In the genomic region with DNA sequence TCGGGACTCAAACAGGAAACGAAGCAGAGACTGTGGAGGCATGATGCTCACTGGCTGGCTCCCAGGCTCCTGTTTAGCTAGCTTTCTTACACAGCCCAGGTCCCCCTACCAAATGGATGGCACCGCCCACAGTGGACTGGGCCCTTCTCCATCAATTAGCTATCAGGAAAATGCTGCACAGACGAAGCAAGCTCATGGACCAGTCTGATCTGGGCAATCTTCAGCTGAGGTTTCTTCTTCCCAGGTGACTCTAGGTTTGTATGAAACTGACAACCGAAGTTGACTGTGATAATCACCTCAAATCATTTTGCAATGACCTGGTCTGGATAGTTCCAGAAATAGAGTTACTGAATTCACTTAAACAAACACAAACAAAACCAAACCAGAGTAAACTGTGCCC, we compare ENCODE assay signal across 17 mouse cellular contexts.
DNase-seq lines count a peak whose midpoint lies in the region; ATAC-seq lines count a peak whose summit lies in the region.
"Had no signal": no experiment of that assay in that cellular context is flagged by ENCODE, and none has a peak within 500 bp of the region (broad histone marks: within the 10 kb centered on the region; RNA-seq: fewer than 3 reads in every experiment).

No protein-coding gene starts in this region.

- intact Hi-C loops in heart, postnatal 10 days (cut with DNase I), result no loop called here

- peak; percentile 6; the same call in 1 of the 2 replicates for ATAC-seq in megakaryocyte, adult 5-6 weeks (ENCODE audit: poor library complexity, severe bottlenecking)
- ATAC-seq: activated CD4-positive, CD25-positive, alpha-beta regulatory T cell, adult 4 months; forebrain, embryonic 14.5 days; forebrain, embryonic 16.5 days; Patski had no signal

- DNase-seq in heart, adult 11 months, result peak; percentile 57
- no peak for DNase-seq in heart, postnatal 10 days
- peak; percentile 23 for DNase-seq in A20 (ENCODE audit: low read depth, low spot score)
- DNase-seq in kidney, postnatal 14 days, result no peak
- DNase-seq: adrenal gland, adult 8-10 months; adrenal gland, postnatal 14 days; adrenal gland, postnatal 36 days; cerebellum, adult 11-12 months; cerebellum, adult 2 months; cerebellum, adult 9-10 months; cerebellum, postnatal 10 days; cerebellum, postnatal 25 days had no signal

Comparison
In these comparisons a context has a peak if more than half of its experiments do, and no peak if none do; other contexts are left out.
1. DNase-seq: peak in heart, adult 11 months (single experiment) and A20 (single experiment); none in heart, postnatal 10 days (0 of 2) and kidney, postnatal 14 days (single experiment).